Mouse (Mus musculus) heart, embryonic 14.5 days (tissue): ENCODE results near the gene Fam83f. TPM values are rescaled to one million over a fixed set of nuclear protein-coding genes. Genes with fewer than 3 reads are reported as not detected.

Experiments used
- ATAC-seq: fragments of 200-750 bp; cut with Nextera tagmentation; 2 replicates; pipeline ENCODE4 v1.8.0; 2017; ENCODE audit warnings: low read depth, moderate TSS enrichment; ENCODE audit not compliant: insufficient number of reproducible peaks, insufficient read depth, low FRiP score
- H3K27ac ChIP-seq, 2 experiments: fragments of 200-500 bp in 1 of 2; fragments of 300-500 bp in 1 of 2; sonication (generic) in 1 of 2; replicated peaks in 1 of 2; 2 replicates each; pipeline ENCODE4 v1.5.1; 2012 to 2014; ENCODE audit warnings: low read depth in 2 of 2, low read length in 2 of 2, control low read depth in 1 of 2, mild to moderate bottlenecking in 1 of 2, mixed read lengths in 1 of 2; ENCODE audit not compliant: control insufficient read depth in 1 of 2, insufficient read depth in 1 of 2
- H3K27me3 ChIP-seq: fragments of 300-500 bp; sonication (generic); 2 replicates; pipeline ENCODE4 v1.6.1; 2014; ENCODE audit warnings: mild to moderate bottlenecking, low read length, control low read depth; ENCODE audit not compliant: control insufficient read depth, insufficient read depth
- H3K36me3 ChIP-seq: fragments of 300-500 bp; sonication (generic); 2 replicates; pipeline ENCODE4 v1.6.1; 2014; ENCODE audit warnings: mild to moderate bottlenecking, control low read depth, low read length, mixed read lengths; ENCODE audit not compliant: control insufficient read depth, insufficient read depth
- H3K4me1 ChIP-seq, 2 experiments: fragments of 200-500 bp in 1 of 2; fragments of 300-500 bp in 1 of 2; sonication (generic) in 1 of 2; 2 replicates each; pipeline ENCODE4 v1.6.1; 2012 to 2014; ENCODE audit warnings: low read length in 2 of 2, control low read depth in 1 of 2, mixed read lengths in 1 of 2; ENCODE audit not compliant: control insufficient read depth in 2 of 2, insufficient read depth in 2 of 2
- H3K4me2 ChIP-seq: fragments of 300-500 bp; sonication (generic); 2 replicates; pipeline ENCODE4 v1.6.1; 2014; ENCODE audit warnings: mild to moderate bottlenecking, low read length
- H3K4me3 ChIP-seq, 2 experiments: fragments of 200-500 bp in 1 of 2; fragments of 300-500 bp in 1 of 2; sonication (generic) in 1 of 2; 2 replicates each; pipeline ENCODE4 v1.5.1; 2012 to 2014; ENCODE audit warnings: low read length in 2 of 2, mild to moderate bottlenecking in 2 of 2, control low read depth in 1 of 2, low read depth in 1 of 2, moderate library complexity in 1 of 2; ENCODE audit not compliant: control insufficient read depth in 1 of 2, insufficient read depth in 1 of 2
- H3K9ac ChIP-seq: fragments of 300-500 bp; sonication (generic); 2 replicates; pipeline ENCODE4 v1.6.1; 2014; ENCODE audit warnings: mild to moderate bottlenecking, low read length
- H3K9me3 ChIP-seq: fragments of 300-500 bp; sonication (generic); 2 replicates; pipeline ENCODE4 v1.6.1; 2016; ENCODE audit warnings: low read length, control low read depth; ENCODE audit not compliant: control insufficient read depth
- WGBS: fragments of 180-500 bp; shearing (Covaris S2); extraction: QIAGEN DNeasy Blood & Tissue Kit; methylation state at CpG from one replicate; pipeline ENCODE4 v1.1.7; 2014; 5-methylcytosine and 5-hydroxymethylcytosine counted together
- polyA plus RNA-seq: library from polyadenylated mRNA; unstranded; fragments of >200 nt; fragmentation: Nextera tagmentation; extraction: Ambion mirVana; gene quantifications from 2 replicates; pipeline ENCODE4 v1.2.1, GENCODE M21; 2014

The Fam83f gene
- polyA plus RNA-seq, 1 experiment from 2014 or later, result 0.07 TPM

- WGBS, result 55% methylated on average over 15 of the region's 15 CpGs
- H3K9me3 ChIP-seq, result no peaks in the 10 kb centered on the region
- no peak overlapping the region for H3K4me2 ChIP-seq
- peaks cover 4 to 9% of the 10 kb centered on the region in 2 experiments; a peak in 2 of 4 replicates for H3K4me1 ChIP-seq
- no peak overlapping the region for H3K27ac ChIP-seq
- ATAC-seq, result no peak
- H3K36me3 ChIP-seq, result no peaks in the 10 kb centered on the region
- H3K27me3 ChIP-seq, result no peaks in the 10 kb centered on the region
- H3K4me3 ChIP-seq, result no peak overlapping the region
- H3K9ac ChIP-seq, result no peak overlapping the region
Measured at GRCm38 (mm10) chr15:80648977-80649606, 22.6 kb upstream of the Fam83f start.

DNA sequence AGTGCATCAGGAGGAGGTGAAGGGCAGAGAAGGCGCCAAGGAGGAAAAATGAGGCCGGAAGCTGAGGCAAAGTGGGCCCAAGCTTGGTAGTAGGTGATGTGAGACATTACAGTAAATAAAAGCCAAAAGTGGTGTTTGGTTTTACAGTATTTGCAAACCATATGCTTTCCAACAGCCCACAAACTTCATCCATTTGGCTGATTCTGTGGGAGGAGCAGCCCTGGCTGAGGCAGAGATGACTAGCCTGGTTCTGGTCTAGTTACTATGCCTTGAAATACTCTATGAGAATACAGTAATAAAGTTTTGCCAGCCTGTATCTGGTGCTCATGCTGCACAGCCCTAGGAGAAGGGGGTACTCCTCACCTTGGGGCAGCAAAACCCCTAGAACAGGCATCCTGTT, 21.2 kb upstream of the Fam83f start:
- Histone ChIP-seq H3K27me3 (no peaks in the 10 kb centered on the region), H3K4me2 (no peak overlapping the region), H3K4me1 (peaks cover 4 to 9% of the 10 kb centered on the region in 2 experiments; a peak in 2 of 4 replicates), H3K27ac (no peak overlapping the region), H3K9ac (no peak overlapping the region), H3K4me3 (no peak overlapping the region), H3K9me3 (no peaks in the 10 kb centered on the region), H3K36me3 (no peaks in the 10 kb centered on the region)
- ATAC-seq, result no peak
- 68% methylated on average over 2 of the region's 2 CpGs for WGBS

DNA sequence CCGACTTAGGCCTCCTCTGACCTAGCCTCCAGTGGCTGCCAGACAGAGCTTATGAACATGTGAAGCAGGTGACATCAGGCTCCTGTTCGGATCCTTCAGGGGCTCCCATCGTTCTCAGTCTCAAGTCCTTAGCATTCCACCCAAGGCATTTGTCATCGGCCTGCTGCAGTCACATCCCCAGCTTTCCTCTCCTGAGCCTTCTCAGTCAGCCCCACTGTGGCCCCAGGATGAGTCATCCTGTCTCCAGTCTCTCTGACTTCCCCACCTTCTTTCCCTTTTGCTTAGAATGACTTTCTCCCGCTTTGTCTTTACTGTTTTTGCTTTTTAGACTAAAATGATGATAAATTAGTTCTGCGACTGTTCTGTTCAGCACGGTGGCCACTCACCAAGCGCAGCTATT, 17.8 kb upstream of the Fam83f start:
- no peak overlapping the region for H3K4me2 ChIP-seq
- H3K9ac ChIP-seq, result no peak overlapping the region
- peaks cover 2 to 3% of the 10 kb centered on the region in 2 experiments; a peak in 2 of 4 replicates for H3K4me1 ChIP-seq
- ATAC-seq, result no peak
- 56% methylated on average over 8 of the region's 8 CpGs for WGBS
- no peaks in the 10 kb centered on the region for H3K9me3 ChIP-seq
- no peaks in the 10 kb centered on the region for H3K27me3 ChIP-seq
- no peak overlapping the region for H3K4me3 ChIP-seq
- no peaks in the 10 kb centered on the region for H3K36me3 ChIP-seq
- H3K27ac ChIP-seq, result no peak overlapping the region

DNA sequence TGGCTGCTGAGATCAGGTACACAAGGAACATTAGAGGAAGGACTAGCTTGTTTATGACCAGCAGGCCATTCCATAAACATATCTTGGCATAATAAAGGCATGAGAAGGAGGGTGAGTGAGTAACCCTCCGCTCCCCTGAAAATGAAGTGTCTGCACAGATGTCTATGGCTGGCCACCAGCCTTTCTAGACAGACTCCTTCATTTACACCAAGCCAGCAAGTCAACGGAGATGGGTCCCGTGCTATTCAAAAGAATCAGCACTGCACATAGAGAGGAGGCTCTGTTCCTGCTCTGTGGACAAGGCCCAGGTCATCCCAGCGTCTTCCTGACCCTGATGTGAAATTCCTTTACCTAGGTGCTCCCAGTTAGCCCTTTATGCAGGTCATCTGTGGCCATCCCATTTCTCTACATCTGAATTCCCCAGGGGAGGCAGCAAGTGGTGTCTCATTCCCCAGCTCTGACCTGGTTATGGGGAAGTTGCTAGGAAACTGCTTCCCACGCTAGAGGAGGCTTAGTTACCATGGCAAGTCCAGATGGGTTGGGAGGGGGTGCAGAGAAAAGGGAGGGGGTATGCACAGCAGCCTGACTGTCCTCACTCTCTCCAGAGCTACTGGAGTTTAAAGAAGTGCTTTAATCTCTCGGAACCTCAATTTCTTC, 12.7 kb upstream of the Fam83f start:
- WGBS, result 67% methylated on average over 6 of the region's 6 CpGs
- H3K36me3 ChIP-seq, result no peaks in the 10 kb centered on the region
- no peak for ATAC-seq

GRCm38 (mm10) chr15:80660963-80661362, 10.7 kb upstream of the Fam83f start:
- Histone ChIP-seq H3K27ac (no peak overlapping the region), H3K36me3 (no peaks in the 10 kb centered on the region), H3K9ac (no peak overlapping the region), H3K4me3 (no peak overlapping the region), H3K4me2 (no peak overlapping the region), H3K4me1 (peaks cover 5 to 12% of the 10 kb centered on the region in 2 experiments; a peak in 2 of 4 replicates), H3K9me3 (no peaks in the 10 kb centered on the region), H3K27me3 (no peaks in the 10 kb centered on the region; the same call in 1 of the 2 replicates)
- ATAC-seq, result no peak
- 41% methylated on average over 4 of the region's 4 CpGs for WGBS

More for the DNA sequence above, 12.7 kb upstream of the Fam83f start:
- no peaks in the 10 kb centered on the region; the same call in 1 of the 2 replicates for H3K27me3 ChIP-seq
- no peak overlapping the region for H3K27ac ChIP-seq
- H3K4me1 ChIP-seq, result peaks cover 2 to 6% of the 10 kb centered on the region in 2 experiments; a peak in 2 of 4 replicates
- no peak overlapping the region for H3K9ac ChIP-seq
- H3K9me3 ChIP-seq, result no peaks in the 10 kb centered on the region
- H3K4me2 ChIP-seq, result no peak overlapping the region
- H3K4me3 ChIP-seq, result no peak overlapping the region

DNA sequence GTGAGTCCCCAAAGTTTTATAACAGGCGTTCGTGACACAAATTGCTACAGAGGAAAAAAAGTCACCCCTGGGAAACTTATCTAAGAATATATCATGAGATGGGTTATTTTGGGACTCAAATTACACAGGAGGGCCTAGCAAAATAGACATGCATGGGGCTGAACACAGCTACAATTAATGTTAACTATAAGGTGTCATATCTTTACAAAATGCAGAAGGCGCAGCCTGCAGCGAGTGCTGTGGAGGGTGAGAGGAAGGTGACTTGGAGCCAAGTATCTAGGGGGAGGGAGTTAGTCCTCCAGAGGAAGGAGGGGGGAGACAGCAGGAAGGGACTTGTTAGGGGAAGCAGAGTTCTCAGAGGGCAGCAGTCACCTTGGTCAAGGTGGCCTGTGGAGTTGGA, 7.2 kb upstream of the Fam83f start:
- H3K27ac ChIP-seq, result no peak overlapping the region
- 44% methylated on average over 4 of the region's 4 CpGs for WGBS
- H3K36me3 ChIP-seq, result no peaks in the 10 kb centered on the region
- peaks cover 5 to 10% of the 10 kb centered on the region in 2 experiments; a peak in 2 of 4 replicates for H3K4me1 ChIP-seq
- H3K9me3 ChIP-seq, result peaks cover 6% of the 10 kb centered on the region; the same call in 1 of the 2 replicates
- no peak overlapping the region for H3K4me2 ChIP-seq
- no peak overlapping the region for H3K9ac ChIP-seq
- no peak for ATAC-seq
- no peak overlapping the region for H3K4me3 ChIP-seq
- no peaks in the 10 kb centered on the region; the same call in 1 of the 2 replicates for H3K27me3 ChIP-seq

DNA sequence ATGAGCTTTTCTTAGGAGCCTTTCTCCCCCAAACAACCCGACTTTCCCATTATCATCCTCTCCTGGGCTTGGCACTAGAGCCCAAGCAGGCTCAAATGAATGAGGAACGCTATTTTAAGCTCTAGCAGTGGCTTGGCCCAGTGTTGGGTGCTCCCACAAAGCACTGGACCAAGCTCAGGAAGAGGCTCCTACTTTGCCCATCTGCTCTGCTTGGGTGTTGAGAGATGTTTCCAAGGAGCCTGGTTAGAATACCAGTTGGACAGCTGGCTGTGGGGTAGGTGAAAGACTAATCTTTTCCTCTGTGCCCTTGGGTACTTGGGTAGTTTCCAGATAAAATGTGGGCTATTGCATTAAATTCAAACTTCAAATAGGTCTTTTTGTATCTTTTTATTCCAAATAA, 1.2 kb downstream of the Fam83f start:
- peaks cover 9 to 15% of the 10 kb centered on the region in 2 experiments; a peak in 3 of 4 replicates for H3K4me1 ChIP-seq
- no peak overlapping the region for H3K4me3 ChIP-seq
- H3K27ac ChIP-seq, result no peak overlapping the region
- ATAC-seq, result no peak
- no peaks in the 10 kb centered on the region for H3K36me3 ChIP-seq
- H3K27me3 ChIP-seq, result peaks cover 35% of the 10 kb centered on the region
- H3K9me3 ChIP-seq, result no peaks in the 10 kb centered on the region
- 46% methylated on average over 2 of the region's 2 CpGs for WGBS
- no peak overlapping the region for H3K9ac ChIP-seq
- no peak overlapping the region for H3K4me2 ChIP-seq
